Mouse (Mus musculus) heart, embryonic 12.5 days (tissue): Measurements from ENCODE around the gene Ncaph2. TPM values are rescaled to one million over a fixed set of nuclear protein-coding genes. Genes with fewer than 3 reads are reported as not detected.

Source experiments
- ATAC-seq: fragments of 200-750 bp; cut with Nextera tagmentation; 2 replicates; pipeline ENCODE4 v1.8.0; 2017; ENCODE audit warnings: moderate TSS enrichment, moderate library complexity; ENCODE audit not compliant: insufficient number of reproducible peaks, low FRiP score
- H3K27ac ChIP-seq: fragments of 300-500 bp; sonication (generic); 2 replicates; pipeline ENCODE4 v1.5.1; 2016; ENCODE audit warnings: mild to moderate bottlenecking, moderate library complexity; ENCODE audit not compliant: poor library complexity, severe bottlenecking
- H3K27me3 ChIP-seq: fragments of 300-500 bp; sonication (generic); replicated peaks from 2 replicates; pipeline ENCODE4 v1.6.1; 2016; ENCODE audit warnings: mild to moderate bottlenecking, moderate library complexity
- H3K36me3 ChIP-seq: fragments of 300-500 bp; sonication (generic); 2 replicates; pipeline ENCODE4 v1.6.1; 2016; ENCODE audit warnings: mild to moderate bottlenecking, moderate library complexity
- H3K4me1 ChIP-seq: fragments of 300-500 bp; sonication (generic); replicated peaks from 2 replicates; pipeline ENCODE4 v1.6.1; 2016; ENCODE audit warnings: mild to moderate bottlenecking
- H3K4me2 ChIP-seq: fragments of 300-500 bp; sonication (generic); 2 replicates; pipeline ENCODE4 v1.6.1; 2016; ENCODE audit warnings: mild to moderate bottlenecking, moderate library complexity
- H3K4me3 ChIP-seq: fragments of 300-500 bp; sonication (generic); 2 replicates; pipeline ENCODE4 v1.5.1; 2016; ENCODE audit warnings: mild to moderate bottlenecking
- H3K9ac ChIP-seq: fragments of 300-500 bp; sonication (generic); 2 replicates; pipeline ENCODE4 v1.6.1; 2016; ENCODE audit warnings: mild to moderate bottlenecking, moderate library complexity
- H3K9me3 ChIP-seq: fragments of 300-500 bp; sonication (generic); replicated peaks from 2 replicates; pipeline ENCODE4 v1.6.1; 2016; ENCODE audit warnings: mild to moderate bottlenecking, moderate library complexity
- WGBS: fragments of 180-500 bp; shearing (Covaris S2); methylation state at CpG from one replicate; pipeline ENCODE4 v1.1.7; 2016; 5-methylcytosine and 5-hydroxymethylcytosine counted together
- microRNA-seq: library from miRNA; unstranded; fragments of <30 nt; microRNA quantifications from one replicate; pipeline ENCODE4, GENCODE M21; 2017
- polyA plus RNA-seq: library from polyadenylated mRNA; unstranded; fragments of >200 nt; fragmentation: Nextera tagmentation; extraction: Ambion mirVana; gene quantifications from 2 replicates; pipeline ENCODE4 v1.2.1, GENCODE M21; 2016

Ncaph2 gene
- polyA plus RNA-seq, 1 experiment from 2014 or later, result 116 TPM

GRCm38 (mm10) chr15:89421938-89422337 is 66.4 kb downstream of the Ncaph2 start:
- Histone ChIP-seq H3K9ac (no peak overlapping the region), H3K36me3 (peaks cover 86% of the 10 kb centered on the region), H3K4me2 (no peak overlapping the region), H3K9me3 (no peaks in the 10 kb centered on the region), H3K27me3 (no peaks in the 10 kb centered on the region), H3K4me3 (no peak overlapping the region), H3K4me1 (peaks cover 34% of the 10 kb centered on the region), H3K27ac (no peak overlapping the region)
- WGBS, result 89% methylated on average over 9 of the region's 9 CpGs
- ATAC-seq, result no peak

Small RNAs within 50 kb of the gene (microRNA-seq; reads per million reads assigned to microRNA genes)
- gene Mir6959, result not detected

Other genes starting within 250 kb of the Ncaph2 start
- 13.7 and 15.8 TPM in 2 replicates for gene Tubgcp6, start 232.6 kb upstream of the Ncaph2 start, polyA plus RNA-seq
- gene Hdac10, start 227.0 kb upstream of the Ncaph2 start, polyA plus RNA-seq, result 12.7 and 13.4 TPM in 2 replicates
- 19.9 and 20.1 TPM in 2 replicates for gene Mapk12, start 215.0 kb upstream of the Ncaph2 start, polyA plus RNA-seq
- 3.7 and 4.6 TPM in 2 replicates for gene Mapk11, start 206.1 kb upstream of the Ncaph2 start, polyA plus RNA-seq
- 124 and 130 TPM in 2 replicates for gene Plxnb2, start 174.9 kb upstream of the Ncaph2 start, polyA plus RNA-seq
- 19.9 and 20.2 TPM in 2 replicates for gene Dennd6b, start 159.2 kb upstream of the Ncaph2 start, polyA plus RNA-seq
- gene Ppp6r2, start 144.2 kb upstream of the Ncaph2 start, polyA plus RNA-seq, result 21.0 and 25.9 TPM in 2 replicates
- gene Sbf1, start 40.4 kb upstream of the Ncaph2 start, polyA plus RNA-seq, result 45.0 and 46.3 TPM in 2 replicates
- gene Adm2, start 33.0 kb upstream of the Ncaph2 start, polyA plus RNA-seq, result 0.77 and 1.0 TPM in 2 replicates
- not detected in 2 replicates for gene Miox, start 21.3 kb upstream of the Ncaph2 start, polyA plus RNA-seq
- gene Lmf2, start 60 bp upstream of the Ncaph2 start, polyA plus RNA-seq, result 46.9 and 49.4 TPM in 2 replicates
- 5.6 TPM in 2 replicates for gene Sco2, start 18.1 kb downstream of the Ncaph2 start, polyA plus RNA-seq
- gene Tymp, start 21.3 kb downstream of the Ncaph2 start, polyA plus RNA-seq, result 1.3 and 1.6 TPM in 2 replicates
- 0.27 and 0.44 TPM in 2 replicates for gene Odf3b, start 23.6 kb downstream of the Ncaph2 start, polyA plus RNA-seq
- gene Klhdc7b, start 29.2 kb downstream of the Ncaph2 start, polyA plus RNA-seq, result 0.09 TPM in 1 of 2 replicates, not detected in the other
- gene Syce3, start 54.8 kb downstream of the Ncaph2 start, polyA plus RNA-seq, result not detected in 2 replicates
- gene Cpt1b, start 70.1 kb downstream of the Ncaph2 start, polyA plus RNA-seq, result 138 and 149 TPM in 2 replicates
- gene C730034F03Rik, start 73.9 kb downstream of the Ncaph2 start, polyA plus RNA-seq, result 2.9 and 3.4 TPM in 2 replicates
- 0.59 and 0.68 TPM in 2 replicates for gene Gm44502, start 74.0 kb downstream of the Ncaph2 start, polyA plus RNA-seq
- gene Chkb, start 74.2 kb downstream of the Ncaph2 start, polyA plus RNA-seq, result 59.6 and 67.0 TPM in 2 replicates
- gene Mapk8ip2, start 98.2 kb downstream of the Ncaph2 start, polyA plus RNA-seq, result 0.36 and 0.49 TPM in 2 replicates
- gene Arsa, start 121.7 kb downstream of the Ncaph2 start, polyA plus RNA-seq, result 14.9 and 15.0 TPM in 2 replicates
- gene Shank3, start 143.9 kb downstream of the Ncaph2 start, polyA plus RNA-seq, result 2.9 and 3.0 TPM in 2 replicates
- 0.29 and 0.42 TPM in 2 replicates for gene Acr, start 212.6 kb downstream of the Ncaph2 start, polyA plus RNA-seq
- gene Rabl2, start 236.2 kb downstream of the Ncaph2 start, polyA plus RNA-seq, result 20.3 and 21.1 TPM in 2 replicates